Mouse (Mus musculus) layer of hippocampus, postnatal 14 days (tissue): ENCODE measurements around the gene Me1. TPM values are rescaled to one million over a fixed set of nuclear protein-coding genes. Genes with fewer than 3 reads are reported as not detected.

Source experiments
- DNase-seq, 2 experiments: peaks; one replicate each; pipeline ENCODE4 v3.0.0; 2021 to 2022; ENCODE audit warnings: low spot score in 2 of 2, mixed read lengths in 1 of 2
- total RNA-seq, 2 experiments: library from RNA; stranded (reverse); gene quantifications; 2 replicates each; pipeline ENCODE4 v1.2.3; 2021

Me1 gene
- total RNA-seq, 2 experiments from 2014 or later, result 84.3 to 87.7 TPM

DNA sequence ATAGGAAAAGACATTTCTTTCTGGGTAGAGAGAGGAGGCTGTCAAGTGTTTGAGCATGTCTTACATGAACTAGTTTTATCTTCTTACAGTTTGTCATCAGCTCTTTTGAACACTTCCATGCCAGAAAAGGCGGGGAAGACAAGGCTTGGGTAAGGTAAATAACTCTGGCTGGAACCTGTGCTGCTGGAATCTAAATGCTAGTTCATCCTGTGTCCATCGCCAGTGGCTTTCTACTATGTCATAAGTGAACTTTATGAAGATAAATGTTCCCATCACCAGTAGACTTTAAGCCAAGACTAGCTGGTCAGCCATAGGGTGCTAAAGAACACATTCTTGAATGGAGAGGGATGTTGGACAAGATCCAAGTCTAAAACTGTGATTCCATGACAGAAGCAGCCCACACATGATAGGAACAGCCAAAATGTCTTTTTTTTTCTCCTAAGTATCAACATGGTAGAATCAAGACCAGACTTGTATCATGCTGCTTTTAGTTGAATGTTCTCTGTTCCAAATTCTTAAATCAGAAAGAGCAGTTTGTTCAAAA lies 14.4 kb upstream of the Me1 start:
- DNase-seq, result no peak

- no peak for DNase-seq
Observed at GRCm38 (mm10) chr9:86708921-86709320, 13.2 kb upstream of the Me1 start.

DNA sequence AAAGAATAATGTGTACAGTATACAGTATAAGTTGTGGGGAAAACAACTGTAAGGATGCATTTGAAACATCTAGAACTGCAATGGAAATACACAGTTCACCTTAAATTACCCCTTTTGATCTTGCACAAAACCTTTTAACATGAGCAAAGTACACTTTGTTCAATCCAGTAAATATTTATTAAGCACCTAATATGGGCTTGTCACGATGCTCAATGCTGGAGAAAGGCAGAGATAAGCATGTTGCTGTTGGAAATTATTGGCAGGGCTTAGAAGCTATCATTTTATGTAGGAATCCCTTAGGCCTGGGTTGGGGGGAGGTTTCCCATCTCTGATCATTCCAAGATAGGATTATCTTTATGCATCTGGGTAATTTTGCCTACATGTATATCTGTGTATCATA lies 11.7 kb upstream of the Me1 start:
- no peak for DNase-seq

DNA sequence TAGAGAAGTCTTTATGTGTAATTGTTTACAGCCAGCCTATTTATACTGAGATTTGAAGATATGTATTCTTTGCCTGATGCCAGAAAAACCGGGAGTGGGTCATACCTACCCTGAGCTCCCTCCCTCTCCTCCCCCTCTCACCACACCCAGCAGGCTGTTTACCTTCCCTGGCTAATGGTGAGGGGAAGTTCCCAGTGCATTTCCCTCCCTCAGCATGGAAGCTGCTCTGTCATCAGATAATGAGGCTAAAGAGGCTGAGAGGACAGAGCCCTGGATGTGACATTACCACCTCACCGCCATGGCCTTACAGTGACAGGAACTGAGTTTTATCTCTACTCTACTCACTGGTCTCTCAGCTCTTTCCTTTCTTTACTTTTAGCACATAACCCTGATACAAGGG lies 6.1 kb upstream of the Me1 start:
- no peak for DNase-seq

- no peak for DNase-seq
Observed at GRCm38 (mm10) chr9:86701264-86701663, 5.5 kb upstream of the Me1 start.

- peak in 1 of 2 experiments; percentile 35 for DNase-seq
Observed at GRCm38 (mm10) chr9:86695199-86695817, 445 bp downstream of the Me1 start.

GRCm38 (mm10) chr9:86694644-86695043 lies 1.1 kb downstream of the Me1 start:
- DNase-seq, result no peak

DNA sequence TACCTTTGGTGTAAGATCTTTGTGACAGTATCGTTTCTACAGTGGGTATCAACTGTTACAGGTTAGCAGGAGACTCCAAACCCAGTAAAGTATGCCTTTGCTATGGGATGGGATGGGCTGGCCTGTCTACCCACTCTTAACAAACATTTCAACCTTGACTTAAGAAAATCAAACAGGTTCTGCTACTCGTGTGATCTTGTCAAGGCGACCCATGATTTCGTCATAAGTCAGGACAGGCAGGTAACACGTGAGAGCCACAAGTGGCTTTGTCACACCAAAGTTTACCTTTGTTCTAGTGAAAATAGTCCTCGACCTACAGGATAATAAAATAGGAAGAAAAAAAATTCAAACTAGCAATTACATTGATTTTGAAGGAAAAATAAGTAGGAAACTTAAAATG lies 1.8 kb downstream of the Me1 start:
- no peak for DNase-seq

- DNase-seq, result no peak
Observed at GRCm38 (mm10) chr9:86692676-86693075, 3.1 kb downstream of the Me1 start.

DNA sequence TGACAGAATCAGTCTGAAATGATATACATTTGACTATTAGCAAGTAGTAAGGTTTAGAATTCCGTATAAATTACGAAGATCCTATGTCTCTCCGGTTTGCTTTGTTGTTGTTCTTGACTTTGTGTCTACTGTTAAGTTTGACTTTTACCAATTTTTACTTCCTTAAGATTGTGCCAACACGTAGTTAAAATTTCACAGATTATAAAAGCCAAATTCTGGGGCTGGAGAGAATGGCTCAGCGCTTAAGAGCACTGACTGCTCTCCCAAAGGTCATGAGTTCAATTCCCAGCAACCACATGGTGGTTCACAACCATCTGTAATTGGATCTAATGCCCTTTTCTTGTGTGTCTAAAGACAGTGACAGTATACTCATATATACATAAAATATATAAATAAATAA lies 3.5 kb downstream of the Me1 start:
- no peak for DNase-seq

DNA sequence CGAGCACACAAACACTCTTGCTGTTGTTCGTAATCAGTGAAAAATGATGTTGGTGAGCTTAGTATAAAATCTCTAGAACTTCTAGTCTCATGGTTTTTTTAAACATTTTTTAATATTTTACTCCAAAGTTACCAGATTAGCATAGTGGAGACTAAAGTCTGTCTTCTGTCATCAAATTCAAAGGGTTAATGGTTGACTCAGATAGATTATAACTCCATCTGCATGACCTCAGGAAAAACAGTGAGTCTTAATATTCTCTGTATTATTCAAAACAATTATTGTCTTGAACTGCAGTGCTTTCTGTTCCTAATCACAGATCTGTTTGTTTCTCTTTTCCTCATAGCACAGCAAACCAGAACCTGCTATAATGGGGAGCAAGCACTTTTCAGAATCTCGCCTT lies 4.7 kb downstream of the Me1 start:
- no peak for DNase-seq

DNA sequence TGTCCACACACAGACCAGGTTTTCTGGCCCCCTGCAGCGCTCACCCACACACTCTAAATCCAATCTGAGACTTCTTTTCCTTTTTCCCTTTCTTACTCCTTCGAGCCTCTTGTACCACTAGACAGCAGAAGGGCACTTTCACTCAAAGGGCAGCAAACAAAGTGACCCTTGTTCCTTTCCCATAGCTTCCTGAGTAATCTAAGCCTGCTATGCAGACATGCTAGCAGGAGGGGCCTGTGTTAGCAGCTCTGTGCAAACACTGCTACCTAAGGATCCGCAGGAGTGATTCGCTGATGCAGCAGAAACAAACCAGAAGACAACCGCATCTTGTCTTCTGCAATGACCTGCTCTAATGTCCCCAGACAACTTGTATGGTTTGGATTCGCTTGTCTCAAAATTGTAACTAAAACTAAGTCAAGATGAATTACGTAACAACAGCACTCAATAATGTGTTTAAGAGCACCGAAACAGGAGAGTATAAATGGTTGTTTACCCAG lies 12.0 kb downstream of the Me1 start:
- no peak for DNase-seq

DNA sequence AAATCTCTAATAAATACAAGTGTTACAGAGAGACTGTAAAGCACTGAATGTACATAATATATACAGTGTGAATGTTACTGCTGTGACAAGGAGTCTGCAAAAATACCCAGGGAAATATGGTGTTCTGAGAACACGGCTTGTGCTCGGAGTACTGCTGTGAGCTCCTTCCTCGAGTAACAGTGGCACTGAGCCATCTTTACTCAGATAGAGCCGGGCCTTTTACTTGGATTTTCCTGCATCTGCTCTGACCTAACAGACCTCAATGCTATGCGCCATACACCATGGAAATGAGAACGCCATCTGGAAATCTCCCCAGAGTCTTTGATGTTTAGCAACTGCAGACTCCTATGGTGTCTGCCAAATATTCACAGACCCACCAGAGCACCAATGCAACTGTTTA lies 12.9 kb downstream of the Me1 start:
- no peak for DNase-seq

- no peak for DNase-seq
Observed at GRCm38 (mm10) chr9:86682278-86682677, 13.5 kb downstream of the Me1 start.

DNA sequence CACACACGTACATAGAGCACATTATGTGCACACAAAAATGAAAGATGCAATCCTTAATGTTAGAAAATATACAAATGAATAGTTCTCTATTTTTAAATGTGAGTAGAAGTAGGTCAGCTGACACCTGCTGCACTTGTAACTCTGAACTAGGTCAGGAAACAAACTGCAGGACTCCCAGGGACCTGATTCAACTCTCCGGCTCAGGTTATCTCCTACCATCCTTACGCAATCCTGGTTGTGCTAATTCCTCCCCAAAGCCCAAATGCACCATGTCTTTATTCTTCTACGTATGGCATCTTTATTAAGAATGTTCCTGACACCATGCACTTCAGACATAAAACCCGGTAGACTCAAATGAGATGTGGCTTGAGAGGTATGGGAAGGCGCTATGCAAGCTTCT lies 15.3 kb downstream of the Me1 start:
- no peak for DNase-seq

DNA sequence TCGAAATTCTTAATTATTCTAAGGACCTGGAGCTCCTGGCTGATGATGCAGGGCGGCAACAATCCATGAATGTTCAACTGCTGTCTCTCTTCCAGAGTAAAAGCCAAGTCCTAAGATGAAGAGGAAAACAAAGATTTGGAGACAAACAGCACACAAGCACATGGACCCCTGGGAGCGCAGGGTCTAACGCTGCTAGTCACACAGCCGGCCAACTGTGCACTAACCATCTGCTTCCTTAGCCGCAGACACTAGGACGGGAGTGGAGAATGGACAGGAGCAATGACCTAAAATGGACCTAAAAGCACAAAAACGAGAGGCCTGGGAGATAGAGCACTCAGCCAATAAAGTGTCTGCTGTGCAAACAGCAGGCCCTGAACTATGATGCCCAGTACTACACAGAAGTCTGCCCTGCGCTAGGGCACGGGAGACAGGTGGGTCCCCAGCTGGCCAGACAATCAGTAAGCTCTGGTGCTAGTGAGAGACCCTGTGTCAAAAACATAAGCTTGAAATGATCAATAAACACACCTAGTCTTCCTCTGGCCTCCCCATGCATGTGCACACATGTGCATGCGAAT lies 15.8 kb downstream of the Me1 start:
- DNase-seq, result no peak

DNA sequence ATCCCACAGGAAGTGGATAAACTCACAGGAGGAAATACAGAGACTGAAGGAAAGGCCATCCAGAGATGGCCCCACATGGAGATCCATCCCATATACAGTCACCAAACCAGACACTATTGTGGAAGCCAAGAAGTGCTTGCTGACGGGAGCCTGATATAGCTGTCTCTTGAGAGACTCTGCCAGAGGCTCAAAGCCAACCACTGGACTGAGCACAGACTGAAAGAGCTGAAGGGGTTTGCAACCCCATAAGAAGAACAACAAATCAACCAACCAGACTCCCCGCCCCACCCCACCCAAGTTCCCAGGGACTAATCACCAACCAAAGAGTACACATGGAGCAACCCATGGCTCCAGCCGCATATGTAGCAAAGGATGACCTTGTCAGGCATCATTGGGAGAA lies 19.5 kb downstream of the Me1 start:
- no peak for DNase-seq

DNA sequence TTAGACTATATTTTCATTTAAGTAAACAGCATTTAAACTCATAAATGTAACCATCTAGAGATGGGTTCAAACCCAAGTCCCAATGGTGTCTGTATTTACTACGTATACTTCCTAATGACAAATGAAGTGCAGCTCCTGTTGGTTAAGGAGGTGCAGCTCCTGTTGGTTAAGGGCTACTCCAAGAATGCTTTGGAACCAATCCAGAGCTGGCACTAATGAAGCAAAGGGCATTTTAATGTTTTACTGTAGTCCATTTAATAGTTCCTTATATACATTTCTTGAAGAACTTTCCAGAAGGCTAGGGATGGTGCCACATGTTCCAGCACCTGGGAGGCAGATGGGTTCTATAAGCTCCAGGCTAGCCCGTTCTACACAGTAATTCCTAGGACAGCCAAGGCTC lies 20.3 kb downstream of the Me1 start:
- no peak for DNase-seq

DNA sequence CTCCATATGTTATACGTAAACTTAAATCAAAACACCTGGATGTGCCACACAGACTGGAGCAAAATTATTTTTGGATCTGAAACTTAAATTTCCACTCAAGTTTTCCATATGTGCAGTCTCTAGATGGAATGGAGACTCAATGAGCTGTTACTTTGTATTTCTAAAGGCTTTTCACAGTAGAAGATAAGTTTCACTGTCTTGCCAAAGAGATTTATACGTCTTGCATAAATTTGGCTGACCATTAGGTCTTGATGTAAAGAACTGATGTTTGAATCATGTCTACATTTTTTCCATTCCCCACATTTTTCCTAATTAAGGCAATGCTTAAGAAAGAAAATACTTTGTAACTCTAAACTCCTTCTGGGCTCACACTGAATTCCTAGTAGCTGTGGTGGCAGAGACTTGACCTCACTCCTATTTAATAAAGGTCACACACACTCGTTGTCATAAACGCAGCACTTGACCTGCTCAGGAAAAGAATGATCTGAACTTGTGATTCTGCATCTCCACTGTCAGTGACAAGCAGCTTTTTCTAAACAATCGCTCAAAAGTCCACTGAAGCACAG lies 22.8 kb downstream of the Me1 start:
- no peak for DNase-seq

- DNase-seq, result no peak
Observed at GRCm38 (mm10) chr9:86668590-86669252, 27.0 kb downstream of the Me1 start.

DNA sequence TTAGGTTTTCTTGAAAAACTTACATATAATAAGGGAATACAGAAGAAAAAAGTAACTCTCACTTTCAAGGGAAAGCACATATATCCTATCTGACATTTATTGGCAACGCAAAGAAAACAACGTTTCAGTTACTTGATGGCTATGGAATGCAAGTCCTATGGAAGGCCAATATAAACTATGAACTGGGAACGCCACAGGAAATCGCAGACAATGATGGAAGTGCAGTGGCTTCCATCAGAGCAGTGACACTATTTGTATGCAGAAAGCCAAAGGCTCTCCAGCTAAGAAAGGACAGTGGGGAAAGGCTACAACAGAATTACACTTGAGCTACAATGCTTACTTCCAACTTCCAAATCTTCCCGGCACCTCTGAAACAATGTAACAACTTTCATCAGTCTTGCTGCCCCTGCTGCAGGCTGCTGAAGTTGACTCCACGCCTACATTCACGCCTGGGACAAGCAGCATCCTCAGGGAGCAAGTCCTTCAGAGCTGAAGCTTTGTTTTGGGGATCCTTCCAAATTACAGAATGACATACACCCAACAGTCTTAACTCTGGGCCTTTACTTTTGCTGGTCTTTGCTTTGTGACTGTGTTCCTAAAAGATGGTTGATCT lies 28.5 kb downstream of the Me1 start:
- no peak for DNase-seq

- DNase-seq, result no peak
Observed at GRCm38 (mm10) chr9:86661679-86662078, 34.1 kb downstream of the Me1 start.
